Mouse (Mus musculus): ENCODE measurements around the gene Kif5a.
"Not testable (repeated sequence)": the region's sequence is repeated elsewhere in the genome, so short reads cannot be mapped to it uniquely, and the experiment has no call there.

The Kif5a gene

GRCm38 (mm10) chr10:127211414-127211854 is 51.7 kb downstream of the Kif5a start, which contains the start of gene Pip4k2c:
Pip4k2c (minus strand) TSS chr10:127211585.
- DNase-seq = peak; percentile 95

- no peak for DNase-seq
Observed at GRCm38 (mm10) chr10:127210961-127211405, 52.2 kb downstream of the Kif5a start.

- no peak for DNase-seq
Observed at GRCm38 (mm10) chr10:127209928-127210570, 53.1 kb downstream of the Kif5a start.

GRCm38 (mm10) chr10:127208921-127209320 is 54.2 kb downstream of the Kif5a start:
- DNase-seq = no peak

GRCm38 (mm10) chr10:127205373-127205772 is 57.8 kb downstream of the Kif5a start:
- no peak for DNase-seq

- DNase-seq = no peak
Observed at GRCm38 (mm10) chr10:127204589-127204988, 58.6 kb downstream of the Kif5a start.

GRCm38 (mm10) chr10:127203106-127203505 is 60.0 kb downstream of the Kif5a start:
- no peak for DNase-seq

- DNase-seq = no peak
Observed at GRCm38 (mm10) chr10:127200279-127200678, 62.9 kb downstream of the Kif5a start.

GRCm38 (mm10) chr10:127199474-127199873 is 63.7 kb downstream of the Kif5a start:
- DNase-seq = no peak

GRCm38 (mm10) chr10:127199068-127199467 is 64.1 kb downstream of the Kif5a start:
- DNase-seq = no peak

GRCm38 (mm10) chr10:127198492-127198891 is 64.7 kb downstream of the Kif5a start:
- no peak for DNase-seq

- DNase-seq = no peak
Observed at GRCm38 (mm10) chr10:127197505-127198110, 65.5 kb downstream of the Kif5a start.

GRCm38 (mm10) chr10:127197104-127197503 is 66.0 kb downstream of the Kif5a start:
- no peak for DNase-seq

GRCm38 (mm10) chr10:127196392-127196791 is 66.8 kb downstream of the Kif5a start:
- DNase-seq = no peak

GRCm38 (mm10) chr10:127195328-127196129 is 67.6 kb downstream of the Kif5a start, which contains the start of gene Dtx3:
Dtx3 (minus strand) TSS chr10:127195728.
- DNase-seq = peak; percentile 72

GRCm38 (mm10) chr10:127194428-127195327 is 68.5 kb downstream of the Kif5a start:
- DNase-seq = peak; percentile 56

- no peak for DNase-seq
Observed at GRCm38 (mm10) chr10:127193011-127193410, 70.1 kb downstream of the Kif5a start.

GRCm38 (mm10) chr10:127192057-127192328 is 71.2 kb downstream of the Kif5a start:
- DNase-seq = not testable (repeated sequence)

- DNase-seq = no peak
Observed at GRCm38 (mm10) chr10:127191191-127192056, 71.7 kb downstream of the Kif5a start.

- no peak for DNase-seq
Observed at GRCm38 (mm10) chr10:127190398-127191190, 72.6 kb downstream of the Kif5a start.
